Mouse (Mus musculus): Measurements from ENCODE around the gene Dclk2. TPM values are rescaled to one million over a fixed set of nuclear protein-coding genes. Genes with fewer than 3 reads are reported as not detected.

Gene Dclk2
- 69.4 and 72.2 TPM in 2 replicates for polyA plus RNA-seq (2015; fragmentation: Nextera tagmentation; extraction: Ambion mirVana)

DNA sequence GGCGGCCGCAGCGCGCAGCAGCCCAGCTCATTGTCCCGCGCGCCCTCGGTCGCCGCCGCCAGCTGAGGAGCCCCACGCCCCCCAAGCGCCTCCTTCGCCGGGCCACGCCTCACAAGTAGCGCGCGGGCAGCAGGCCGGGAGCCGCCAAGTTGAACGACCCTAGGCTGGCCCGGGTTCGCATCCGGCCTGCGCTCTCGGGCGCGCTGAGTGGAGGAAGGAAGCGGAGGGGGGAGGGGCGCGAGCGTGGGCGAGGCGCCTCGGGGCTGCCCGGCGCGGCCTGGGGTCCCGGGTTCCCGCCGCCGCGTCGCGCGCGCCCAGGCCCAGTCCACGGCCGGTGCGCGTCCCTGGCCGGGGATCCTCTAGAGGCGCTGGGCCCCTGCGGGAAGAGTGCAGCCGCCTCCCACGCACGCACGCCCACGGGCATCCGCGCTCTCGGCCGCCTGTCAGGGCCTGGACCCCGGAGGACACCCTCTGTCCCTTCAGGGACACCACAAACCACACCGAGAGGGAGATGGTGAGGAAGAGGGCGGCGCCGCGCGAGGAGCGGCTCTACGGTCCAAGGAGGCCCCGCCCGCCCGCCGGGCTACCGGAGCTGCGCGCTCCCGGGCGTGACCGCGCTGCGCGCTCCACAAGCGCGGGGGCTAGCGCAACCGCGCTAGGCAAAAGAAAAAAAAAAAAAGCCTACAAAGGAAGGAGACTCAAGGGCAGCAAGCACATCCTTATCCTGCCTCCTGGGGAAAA is at the start of gene Dclk2:
TSS of gene Dclk2 (minus strand) at position 510 of the 741 bp plus-strand sequence.
- peak; percentile 94 for ATAC-seq (ENCODE audit: low read depth)

DNA sequence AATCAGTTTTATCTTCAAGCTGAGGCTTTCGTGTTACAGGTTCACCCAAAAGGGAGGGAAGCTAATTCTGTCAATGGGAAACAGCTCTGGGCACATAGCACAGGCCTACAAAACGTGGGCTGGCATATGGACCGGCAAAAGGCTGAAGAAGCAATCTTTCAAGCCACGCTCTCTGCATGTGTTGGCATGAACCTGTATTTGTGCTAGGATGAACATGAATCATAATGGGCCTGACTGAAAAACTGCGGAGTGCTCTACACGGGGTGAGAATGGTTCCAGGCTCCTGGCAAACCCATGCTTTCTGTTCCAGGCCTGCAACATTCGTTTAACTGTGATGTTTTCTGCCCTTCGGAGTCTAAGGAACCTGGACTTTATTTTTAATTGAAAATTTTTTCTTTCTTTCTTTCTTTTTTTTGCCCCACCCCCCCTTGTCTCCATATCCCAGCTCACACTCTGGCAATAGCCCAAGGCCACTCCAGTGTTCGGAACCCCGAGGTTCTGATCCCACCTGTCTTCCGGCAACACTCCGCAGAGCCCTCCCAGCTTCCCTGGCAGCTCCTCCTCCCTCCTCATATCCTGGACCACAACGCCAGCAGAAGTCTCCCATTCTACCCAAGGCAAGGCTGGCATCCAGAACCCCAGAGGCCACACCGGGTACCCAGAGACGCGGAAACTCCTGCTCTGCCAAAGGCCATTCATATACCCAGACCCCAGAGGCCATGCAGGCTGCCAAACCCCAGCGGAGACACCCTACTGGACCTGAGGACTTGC is 42.2 kb upstream of the Dclk2 start:
- ATAC-seq (ENCODE audit: low read depth): no peak
- Histone ChIP-seq H3K27ac (replicated peaks) (no peak overlapping the region), H3K9me3 (no peaks in the 10 kb centered on the region), H3K27me3 (no peaks in the 10 kb centered on the region), H3K4me2 (no peak overlapping the region), H3K4me3 (no peak overlapping the region), H3K36me3 (no peaks in the 10 kb centered on the region), H3K4me1 (replicated peaks) (no peaks in the 10 kb centered on the region), H3K9ac (no peak overlapping the region)
- WGBS: 88% methylated on average over 17 of the region's 17 CpGs

More for the DNA sequence above, at the start of gene Dclk2:
- Histone ChIP-seq H3K9ac (peak within 1 kb of the TSS; percentile 96), H3K36me3 (peaks cover 20% of the 10 kb centered on the region), H3K9me3 (no peaks in the 10 kb centered on the region), H3K4me3 (peak within 1 kb of the TSS; percentile 90), H3K4me2 (peak within 1 kb of the TSS; percentile 82), H3K4me1 (replicated peaks) (peaks cover 43% of the 10 kb centered on the region), H3K27ac (replicated peaks) (peak within 1 kb of the TSS; percentile 97), H3K27me3 (no peaks in the 10 kb centered on the region)
- under 1% methylated on average over 85 of the region's 91 CpGs for WGBS

DNA sequence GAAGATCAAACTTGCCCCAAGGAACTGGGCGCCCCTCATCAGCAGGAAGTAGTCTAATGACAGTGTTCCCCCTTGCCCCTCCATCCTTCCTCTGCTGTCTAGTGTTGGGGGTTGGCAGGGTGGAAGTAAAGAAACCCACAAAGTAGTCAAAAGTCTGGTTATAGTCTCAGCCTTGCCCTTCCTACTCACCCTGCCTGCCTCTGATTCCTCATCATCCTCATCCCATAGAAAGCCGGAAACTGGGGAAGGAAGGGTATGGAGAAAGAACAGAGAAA is 40.7 kb upstream of the Dclk2 start:
- no peaks in the 10 kb centered on the region for H3K27me3 ChIP-seq
- ATAC-seq (ENCODE audit: low read depth): no peak
- WGBS: 96% methylated on average over 2 of the region's 2 CpGs

DNA sequence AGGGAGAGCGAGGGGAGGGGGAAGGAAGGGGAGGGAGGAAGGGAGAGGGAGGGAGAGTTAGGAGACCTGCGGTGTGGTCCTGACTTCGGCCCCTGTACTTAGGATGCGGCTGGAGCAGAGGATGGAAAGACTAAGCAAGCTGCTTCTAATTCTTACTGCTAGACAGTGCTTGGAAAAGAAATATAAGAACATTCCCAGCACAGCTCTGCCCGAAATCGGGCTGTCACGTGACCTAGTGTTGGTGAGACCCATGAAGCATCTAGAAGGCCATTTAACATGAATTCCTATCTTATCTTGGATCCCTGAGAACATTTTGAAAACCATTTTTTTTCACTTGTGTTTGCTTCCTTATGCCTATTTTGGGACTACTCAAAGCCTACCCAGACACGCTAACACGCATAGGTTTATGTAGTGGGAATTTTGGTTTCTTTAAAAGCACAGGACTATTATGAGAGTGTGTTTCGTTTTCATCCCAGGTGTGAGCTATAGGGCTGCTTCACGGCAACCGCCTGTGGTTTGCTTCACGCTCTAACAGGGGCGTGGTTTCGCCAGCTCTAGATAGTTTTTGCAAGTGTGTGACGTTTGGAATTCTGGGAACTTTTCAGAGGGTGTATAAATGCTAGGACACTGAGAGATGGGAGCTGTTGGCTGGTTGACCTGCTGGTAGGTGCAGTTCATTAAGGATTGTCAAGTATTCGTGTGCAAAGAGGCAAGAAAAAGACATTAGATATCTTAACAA is 40.2 kb upstream of the Dclk2 start:
- 88% methylated on average over 17 of the region's 17 CpGs for WGBS
- Histone ChIP-seq H3K27me3 (no peaks in the 10 kb centered on the region), H3K9ac (no peak overlapping the region), H3K36me3 (no peaks in the 10 kb centered on the region), H3K4me1 (replicated peaks) (no peaks in the 10 kb centered on the region), H3K4me2 (no peak overlapping the region), H3K27ac (replicated peaks) (no peak overlapping the region), H3K4me3 (no peak overlapping the region), H3K9me3 (no peaks in the 10 kb centered on the region)
- ATAC-seq (ENCODE audit: low read depth): no peak

More for the DNA sequence above, 40.7 kb upstream of the Dclk2 start:
- H3K9me3 ChIP-seq: no peaks in the 10 kb centered on the region
- no peak overlapping the region for H3K4me3 ChIP-seq
- H3K9ac ChIP-seq: no peak overlapping the region
- H3K36me3 ChIP-seq: no peaks in the 10 kb centered on the region
- H3K4me1 ChIP-seq (replicated peaks): no peaks in the 10 kb centered on the region
- H3K4me2 ChIP-seq: no peak overlapping the region
- H3K27ac ChIP-seq (replicated peaks): no peak overlapping the region

DNA sequence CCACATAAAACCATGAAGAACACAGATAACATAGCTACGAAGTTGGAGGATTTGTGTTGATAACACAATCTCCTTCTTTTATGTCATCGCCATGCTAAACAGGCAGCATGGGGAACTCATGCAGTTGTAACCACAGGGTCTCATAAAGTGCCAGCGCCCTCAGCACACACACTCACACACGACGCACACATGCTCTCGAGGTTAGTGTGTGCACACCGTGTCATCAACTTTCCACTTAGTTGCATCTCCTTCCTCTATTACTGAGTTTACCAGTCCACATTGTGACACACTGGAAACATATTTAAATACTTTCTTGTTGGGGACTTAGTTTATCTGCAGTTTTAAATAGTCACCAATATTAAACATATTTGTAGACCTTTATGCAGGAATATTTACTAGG is 38.4 kb upstream of the Dclk2 start:
- no peaks in the 10 kb centered on the region for H3K9me3 ChIP-seq
- no peaks in the 10 kb centered on the region for H3K4me1 ChIP-seq (replicated peaks)
- no peak for ATAC-seq (ENCODE audit: low read depth)
- no peak overlapping the region for H3K27ac ChIP-seq (replicated peaks)
- H3K4me2 ChIP-seq: no peak overlapping the region
- no peaks in the 10 kb centered on the region for H3K27me3 ChIP-seq
- no peak overlapping the region for H3K4me3 ChIP-seq
- H3K36me3 ChIP-seq: no peaks in the 10 kb centered on the region
- WGBS: 93% methylated on average over 7 of the region's 7 CpGs
- no peak overlapping the region for H3K9ac ChIP-seq

DNA sequence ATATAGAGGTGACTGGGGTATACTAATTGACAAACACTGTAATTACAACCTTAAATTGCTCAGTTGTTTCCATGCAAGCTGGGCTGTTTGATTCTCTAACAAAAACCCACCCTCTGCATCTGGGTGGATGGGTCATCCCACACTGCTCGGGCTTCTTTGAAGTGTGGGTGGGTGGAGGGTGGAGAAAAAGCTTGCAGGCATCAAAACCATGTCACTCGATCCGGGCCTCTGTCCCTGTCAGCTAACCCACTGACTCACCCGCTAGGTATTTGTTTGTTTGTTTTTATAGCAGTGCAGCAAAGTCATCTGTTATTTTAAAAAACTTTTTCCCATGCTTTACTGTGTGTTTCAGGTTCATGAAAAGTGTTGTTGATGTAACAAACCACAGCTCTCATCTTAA is 34.7 kb upstream of the Dclk2 start:
- Histone ChIP-seq H3K27ac (replicated peaks) (no peak overlapping the region), H3K36me3 (no peaks in the 10 kb centered on the region), H3K9ac (no peak overlapping the region), H3K9me3 (peaks cover 6% of the 10 kb centered on the region; the same call in 1 of the 2 replicates), H3K4me1 (replicated peaks) (no peaks in the 10 kb centered on the region), H3K4me3 (no peak overlapping the region), H3K27me3 (no peaks in the 10 kb centered on the region), H3K4me2 (no peak overlapping the region)
- 7% methylated on average over 4 of the region's 4 CpGs for WGBS
- ATAC-seq (ENCODE audit: low read depth): no peak

DNA sequence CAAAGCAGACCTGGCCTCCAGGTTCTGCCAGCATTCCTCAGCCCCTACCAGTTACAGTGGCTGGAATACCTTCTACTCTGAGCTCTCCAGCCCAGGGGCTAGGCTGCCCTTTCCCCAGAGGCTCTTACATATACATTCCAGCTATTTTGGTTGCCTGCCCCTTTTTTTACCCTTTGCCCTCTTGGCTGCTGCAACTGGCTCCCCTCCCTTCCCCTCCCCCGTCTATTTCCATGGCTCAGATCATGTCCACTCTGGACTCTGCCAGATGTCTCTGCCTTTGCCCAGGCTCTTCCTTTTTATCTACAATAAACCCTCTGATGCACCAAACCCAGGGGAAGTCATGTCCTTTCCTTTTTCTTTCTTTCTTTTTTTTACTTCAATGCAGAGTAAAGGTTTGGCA is 33.9 kb upstream of the Dclk2 start:
- H3K27ac ChIP-seq (replicated peaks): no peak overlapping the region
- H3K4me2 ChIP-seq: no peak overlapping the region
- H3K4me1 ChIP-seq (replicated peaks): no peaks in the 10 kb centered on the region
- no peak overlapping the region for H3K9ac ChIP-seq
- ATAC-seq (ENCODE audit: low read depth): no peak
- no peak overlapping the region for H3K4me3 ChIP-seq
- no peaks in the 10 kb centered on the region for H3K36me3 ChIP-seq
- 43% methylated on average over 1 of the region's 1 CpGs for WGBS
- H3K9me3 ChIP-seq: peaks cover 6% of the 10 kb centered on the region; the same call in 1 of the 2 replicates
- H3K27me3 ChIP-seq: no peaks in the 10 kb centered on the region

DNA sequence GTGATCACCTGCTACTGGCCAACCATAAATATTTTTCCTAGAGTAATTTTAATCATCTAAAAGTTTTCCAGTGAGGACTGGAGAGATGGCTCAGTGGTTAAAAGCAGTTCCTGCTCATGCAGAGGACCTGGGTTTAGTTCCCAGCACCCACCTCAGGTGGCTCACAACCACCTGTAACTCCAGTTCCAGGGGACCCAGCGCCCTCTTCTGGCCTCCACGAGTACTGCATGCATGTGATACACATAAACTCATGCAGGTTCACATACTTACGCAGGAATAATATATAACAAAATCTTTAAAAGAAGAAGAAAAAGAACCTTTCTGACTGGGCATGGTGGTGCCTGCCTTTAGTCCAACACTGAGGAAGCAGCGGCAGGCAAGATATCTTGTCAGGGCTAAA is 33.2 kb upstream of the Dclk2 start:
- Histone ChIP-seq H3K36me3 (no peaks in the 10 kb centered on the region), H3K4me3 (no peak overlapping the region), H3K9me3 (peaks cover 6% of the 10 kb centered on the region; the same call in 1 of the 2 replicates), H3K4me1 (replicated peaks) (no peaks in the 10 kb centered on the region), H3K4me2 (no peak overlapping the region), H3K27me3 (no peaks in the 10 kb centered on the region), H3K9ac (no peak overlapping the region), H3K27ac (replicated peaks) (no peak overlapping the region)
- WGBS: 83% methylated on average over 4 of the region's 4 CpGs
- no peak for ATAC-seq (ENCODE audit: low read depth)

DNA sequence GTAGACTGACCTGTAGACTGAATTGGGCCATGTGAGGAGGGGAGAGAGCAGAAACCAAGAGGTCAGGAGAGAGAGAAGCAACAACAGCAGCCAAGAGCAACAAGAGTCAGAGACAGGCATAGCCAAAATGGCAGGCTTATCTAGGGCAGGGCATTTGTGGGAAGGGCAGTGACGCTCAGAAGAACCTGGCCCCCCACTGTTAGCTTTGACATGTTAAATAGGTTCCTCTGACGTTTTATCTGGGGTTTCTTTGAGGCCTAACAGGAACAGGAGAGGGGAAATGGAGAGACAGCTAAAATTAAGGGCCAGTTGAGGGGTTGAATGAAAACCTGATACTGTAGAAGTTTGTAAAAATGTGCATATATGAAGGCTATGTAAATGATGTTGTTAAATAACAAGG is 30.0 kb upstream of the Dclk2 start:
- no peaks in the 10 kb centered on the region for H3K4me1 ChIP-seq (replicated peaks)
- 37% methylated on average over 2 of the region's 2 CpGs for WGBS

DNA sequence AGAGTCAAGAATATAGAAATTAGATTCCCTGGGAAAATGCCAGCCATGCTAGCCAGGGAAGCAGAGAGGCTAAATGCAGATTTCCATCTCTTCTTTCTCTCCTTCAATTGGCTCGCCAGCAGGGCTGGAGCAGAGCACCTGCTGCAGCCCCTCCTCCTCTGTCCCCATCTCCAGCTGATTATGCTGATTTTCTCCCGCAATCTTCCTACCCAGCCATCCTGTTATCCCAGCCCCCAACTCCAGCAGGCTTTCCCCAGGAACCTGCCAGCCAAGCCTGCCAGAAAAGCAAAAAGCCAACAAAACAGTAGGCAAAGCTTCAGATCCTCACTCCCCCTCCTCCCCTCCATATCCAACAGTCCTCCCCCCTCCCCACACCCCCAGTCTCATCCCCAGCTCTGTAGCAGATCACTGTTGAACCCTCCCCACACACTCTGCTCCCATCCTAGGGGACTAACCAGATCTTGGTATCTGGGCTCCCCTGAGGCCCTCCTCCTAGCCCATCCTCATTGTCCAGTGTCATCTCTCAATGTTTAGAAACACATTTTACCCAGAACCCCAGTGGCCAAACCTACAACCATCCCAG is 15.7 kb upstream of the Dclk2 start:
- H3K27me3 ChIP-seq: no peaks in the 10 kb centered on the region
- H3K36me3 ChIP-seq: no peaks in the 10 kb centered on the region
- no peak overlapping the region for H3K4me2 ChIP-seq
- peaks cover 8% of the 10 kb centered on the region for H3K4me1 ChIP-seq (replicated peaks)
- no peak overlapping the region for H3K27ac ChIP-seq (replicated peaks)
- no peak overlapping the region for H3K9ac ChIP-seq
- peak; percentile 94 for ATAC-seq (ENCODE audit: low read depth)
- H3K9me3 ChIP-seq: no peaks in the 10 kb centered on the region
- 9% methylated on average over 2 of the region's 2 CpGs for WGBS
- no peak overlapping the region for H3K4me3 ChIP-seq

More for the DNA sequence above, 30.0 kb upstream of the Dclk2 start:
- Histone ChIP-seq H3K27me3 (no peaks in the 10 kb centered on the region), H3K9me3 (peaks cover 6% of the 10 kb centered on the region; the same call in 1 of the 2 replicates), H3K27ac (replicated peaks) (no peak overlapping the region), H3K36me3 (no peaks in the 10 kb centered on the region), H3K9ac (no peak overlapping the region), H3K4me3 (no peak overlapping the region), H3K4me2 (no peak overlapping the region)
- no peak for ATAC-seq (ENCODE audit: low read depth)

DNA sequence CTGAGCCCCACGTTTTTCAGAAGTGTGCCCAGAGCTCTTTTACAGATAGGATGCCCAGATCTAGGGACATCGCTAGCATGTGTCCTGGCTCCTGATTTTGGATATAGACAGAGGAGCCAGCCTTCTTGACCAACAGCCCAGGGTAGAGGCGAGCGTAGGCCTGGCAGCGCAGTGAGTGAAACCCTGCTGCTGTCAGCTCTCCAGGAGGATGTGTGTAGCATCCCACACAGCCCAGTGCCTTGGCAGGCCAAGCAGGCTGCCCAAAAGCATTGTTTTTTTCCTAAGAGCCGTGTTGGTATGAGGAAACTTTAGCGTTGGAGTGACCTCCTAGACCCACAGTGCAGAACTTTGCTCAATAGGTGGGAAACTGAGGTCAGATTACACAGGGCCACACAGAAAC is 12.8 kb upstream of the Dclk2 start:
- Histone ChIP-seq H3K9me3 (no peaks in the 10 kb centered on the region), H3K27ac (replicated peaks) (no peak overlapping the region), H3K4me2 (no peak overlapping the region), H3K9ac (no peak overlapping the region), H3K36me3 (no peaks in the 10 kb centered on the region), H3K4me3 (no peak overlapping the region), H3K27me3 (no peaks in the 10 kb centered on the region), H3K4me1 (replicated peaks) (peaks cover 8% of the 10 kb centered on the region)
- no peak for ATAC-seq (ENCODE audit: low read depth)
- 86% methylated on average over 7 of the region's 7 CpGs for WGBS

DNA sequence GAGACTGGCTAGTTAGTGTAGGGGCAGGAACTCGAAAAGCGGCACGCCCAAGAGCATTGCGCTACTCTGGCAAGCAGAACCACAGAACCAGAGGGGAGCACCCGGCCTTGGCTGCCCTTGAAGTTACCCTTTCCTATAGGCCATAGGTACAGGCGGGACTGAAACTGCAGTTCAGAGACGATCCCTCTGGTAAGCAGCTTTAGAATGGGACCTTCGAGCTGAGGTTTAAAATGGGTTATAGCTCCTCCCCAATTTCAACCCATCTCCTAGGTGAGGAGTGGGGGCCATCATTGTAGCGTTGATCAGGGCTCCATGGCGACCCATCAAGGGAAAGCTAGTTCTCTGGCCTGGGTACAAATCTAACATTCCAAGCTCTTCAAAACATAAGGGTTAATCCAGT is 3.0 kb upstream of the Dclk2 start:
- Histone ChIP-seq H3K4me1 (replicated peaks) (peaks cover 12% of the 10 kb centered on the region), H3K4me3 (no peak overlapping the region), H3K27ac (replicated peaks) (no peak overlapping the region), H3K36me3 (no peaks in the 10 kb centered on the region), H3K4me2 (no peak overlapping the region), H3K9ac (no peak overlapping the region), H3K9me3 (no peaks in the 10 kb centered on the region), H3K27me3 (no peaks in the 10 kb centered on the region)
- 91% methylated on average over 10 of the region's 10 CpGs for WGBS
- ATAC-seq (ENCODE audit: low read depth): no peak
